Mouse (Mus musculus) forebrain, embryonic 10.5 days (tissue): ENCODE measurements around the gene Chchd2. TPM values are rescaled to one million over a fixed set of nuclear protein-coding genes. Genes with fewer than 3 reads are reported as not detected.
A peak's percentile ranks its signal among the peaks of the same experiment; 100 is the strongest.
"Not testable (repeated sequence)": the region's sequence is repeated elsewhere in the genome, so short reads cannot be mapped to it uniquely, and the experiment has no call there.

Source experiments
- DNase-seq: peaks from one replicate; pipeline ENCODE4 v3.0.0-alpha.2; 2017; ENCODE audit warnings: low spot score; ENCODE audit errors: extremely low spot score
- H3K27ac ChIP-seq: fragments of 300-500 bp; sonication (generic); 2 replicates; pipeline ENCODE4 v1.5.1; 2016; ENCODE audit warnings: mild to moderate bottlenecking
- H3K27me3 ChIP-seq: fragments of 300-500 bp; sonication (generic); 2 replicates; pipeline ENCODE4 v1.6.1; 2016; ENCODE audit warnings: mild to moderate bottlenecking; ENCODE audit not compliant: poor library complexity, severe bottlenecking
- H3K36me3 ChIP-seq: fragments of 300-500 bp; sonication (generic); replicated peaks from 2 replicates; pipeline ENCODE4 v1.6.1; 2016; ENCODE audit warnings: mild to moderate bottlenecking, moderate library complexity
- H3K4me1 ChIP-seq: fragments of 300-500 bp; sonication (generic); 2 replicates; pipeline ENCODE4 v1.6.1; 2016
- H3K4me3 ChIP-seq: fragments of 300-500 bp; sonication (generic); 2 replicates; pipeline ENCODE4 v1.5.1; 2016; ENCODE audit warnings: mild to moderate bottlenecking, moderate library complexity
- H3K9me3 ChIP-seq: fragments of 300-500 bp; sonication (generic); 2 replicates; pipeline ENCODE4 v1.6.1; 2016; ENCODE audit warnings: mild to moderate bottlenecking, moderate library complexity
- WGBS: fragments of 180-500 bp; shearing (Covaris S2); methylation state at CpG from one replicate; pipeline ENCODE4 v1.1.7; 2016; 5-methylcytosine and 5-hydroxymethylcytosine counted together
- polyA plus RNA-seq: library from polyadenylated mRNA; unstranded; fragments of >200 nt; fragmentation: Nextera tagmentation; extraction: Ambion mirVana; gene quantifications from 2 replicates; pipeline ENCODE4 v1.2.1, GENCODE M21; 2016

Chchd2 gene
- polyA plus RNA-seq, 1 experiment from 2014 or later, result 1,073 TPM

DNA sequence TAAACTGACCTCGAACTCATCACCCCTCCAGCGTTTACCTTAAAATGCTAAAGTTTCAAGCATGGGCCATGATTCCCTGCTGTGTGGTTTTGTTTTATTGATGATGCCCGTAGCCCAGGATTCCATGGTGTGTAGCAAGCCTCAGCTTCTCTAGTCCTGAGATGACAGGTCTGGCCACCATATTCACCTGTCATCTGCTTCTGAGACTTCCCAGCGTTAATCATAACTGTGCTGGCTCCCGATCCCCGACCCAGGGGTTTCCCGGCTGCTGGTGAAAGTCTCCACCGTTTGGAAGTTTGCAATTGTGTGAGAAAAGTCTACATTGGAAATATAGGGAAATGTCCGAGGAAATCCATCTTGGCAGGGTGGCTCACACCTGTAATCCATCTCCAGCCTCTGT is 21.9 kb upstream of the Chchd2 start:
- Histone ChIP-seq H3K36me3 (no peaks in the 10 kb centered on the region), H3K27ac (peak overlapping the region; percentile 93; the same call in 1 of the 2 replicates), H3K4me3 (peak overlapping the region; percentile 79), H3K9me3 (no peaks in the 10 kb centered on the region), H3K4me1 (peaks cover 12% of the 10 kb centered on the region), H3K27me3 (peaks cover 12% of the 10 kb centered on the region)
- WGBS, result 76% methylated on average over 9 of the region's 9 CpGs
- DNase-seq, result no peak

DNA sequence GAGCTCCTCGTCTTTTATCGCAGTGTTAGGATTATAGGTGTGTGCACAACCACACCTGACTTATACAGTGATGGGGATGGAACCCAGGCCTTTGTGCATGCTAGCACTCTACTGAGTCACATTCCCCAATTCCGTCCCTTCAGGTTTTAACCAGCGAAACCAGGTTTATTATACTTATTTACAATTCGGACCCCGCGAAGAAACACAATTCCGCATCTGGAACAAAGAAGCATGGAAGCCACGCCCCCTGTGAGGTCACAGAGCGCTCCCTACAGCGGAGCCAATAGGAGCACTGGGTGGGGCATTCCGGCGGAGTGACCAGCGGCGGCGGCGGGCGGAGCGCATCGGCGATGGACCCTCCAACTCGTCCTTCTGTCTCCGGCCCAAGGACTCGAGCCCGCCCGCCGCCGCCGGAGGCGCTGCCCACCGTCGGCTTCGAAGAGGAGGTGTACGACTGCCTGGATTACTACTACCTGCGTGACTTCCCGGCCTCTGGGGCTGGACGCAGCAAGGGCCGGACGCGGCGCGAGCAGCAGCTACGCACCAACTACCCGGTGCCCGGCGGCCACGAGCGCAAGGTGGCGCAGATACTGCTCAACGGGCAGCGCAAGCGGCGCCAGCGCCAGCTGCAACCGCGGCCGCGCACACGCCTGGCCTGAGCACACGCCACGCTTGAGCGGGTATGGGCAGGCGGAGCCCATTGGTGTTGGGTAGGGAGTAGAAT is 21.1 kb upstream of the Chchd2 start, which contains the start of gene Nupr1l:
TSS of gene Nupr1l (plus strand) at position 299 of the 724 bp plus-strand sequence.
- H3K36me3 ChIP-seq, result no peaks in the 10 kb centered on the region
- peak within 1 kb of the TSS; percentile 93 for H3K27ac ChIP-seq
- H3K27me3 ChIP-seq, result peaks cover 12% of the 10 kb centered on the region
- no peaks in the 10 kb centered on the region for H3K9me3 ChIP-seq
- WGBS, result under 1% methylated on average over 63 of the region's 63 CpGs
- DNase-seq, result peak; percentile 96
- H3K4me3 ChIP-seq, result peak within 1 kb of the TSS; percentile 79
- H3K4me1 ChIP-seq, result peaks cover 12% of the 10 kb centered on the region

DNA sequence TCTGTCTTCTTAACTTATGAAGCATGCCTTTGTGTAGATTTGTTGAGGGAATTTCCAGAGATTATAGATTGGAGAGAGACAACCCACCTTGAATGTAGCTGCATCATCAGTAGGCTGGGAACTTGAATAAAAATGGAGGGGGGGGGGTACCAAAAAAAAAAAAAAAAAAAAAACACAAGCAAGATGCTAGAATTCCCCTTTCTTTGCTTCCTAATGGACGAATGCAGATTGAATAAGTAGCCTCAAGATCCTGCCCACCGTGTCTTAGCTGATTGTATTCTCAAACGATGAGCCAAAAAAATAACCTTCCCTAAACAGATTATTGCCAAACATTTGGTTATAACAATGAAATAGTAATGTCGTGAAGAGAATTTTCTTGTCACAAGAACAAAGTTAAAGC is 20.5 kb upstream of the Chchd2 start:
- H3K4me1 ChIP-seq, result peaks cover 12% of the 10 kb centered on the region
- WGBS, result 27% methylated on average over 4 of the region's 4 CpGs
- H3K27ac ChIP-seq, result peak overlapping the region; percentile 93
- DNase-seq, result no peak
- peaks cover 12% of the 10 kb centered on the region for H3K27me3 ChIP-seq
- peak overlapping the region; percentile 79 for H3K4me3 ChIP-seq
- no peaks in the 10 kb centered on the region; the same call in 1 of the 2 replicates for H3K36me3 ChIP-seq
- no peaks in the 10 kb centered on the region for H3K9me3 ChIP-seq

DNA sequence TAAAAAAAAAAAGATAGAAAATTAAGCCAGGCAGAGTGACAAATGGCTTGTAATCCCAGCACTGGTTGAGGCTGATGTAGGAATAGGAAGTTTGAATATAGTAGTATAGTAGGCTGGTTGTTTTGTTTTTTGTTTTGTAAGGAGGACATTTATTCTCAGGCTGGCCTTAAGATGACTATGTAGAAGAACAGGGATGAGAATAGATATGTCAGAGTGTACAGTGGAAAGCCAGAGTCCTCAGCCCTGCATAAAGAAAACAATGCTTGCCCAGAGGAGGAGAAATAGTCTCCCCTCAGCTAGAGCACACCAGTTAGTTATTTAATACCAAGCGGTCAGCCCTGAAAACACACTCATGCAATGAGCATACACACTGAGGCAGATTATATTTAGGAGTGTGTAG is 11.2 kb upstream of the Chchd2 start, which contains the start of gene Phkg1:
TSS of gene Phkg1 (minus strand) at position 101 of the 400 bp plus-strand sequence.
- DNase-seq, result no peak
- 100% methylated on average over 1 of the region's 1 CpGs for WGBS
- H3K4me3 ChIP-seq, result no peak within 1 kb of the TSS
- no peaks in the 10 kb centered on the region for H3K27me3 ChIP-seq
- H3K36me3 ChIP-seq, result peaks cover 7% of the 10 kb centered on the region
- H3K27ac ChIP-seq, result no peak within 1 kb of the TSS
- peaks cover 16% of the 10 kb centered on the region for H3K4me1 ChIP-seq
- H3K9me3 ChIP-seq, result no peaks in the 10 kb centered on the region

DNA sequence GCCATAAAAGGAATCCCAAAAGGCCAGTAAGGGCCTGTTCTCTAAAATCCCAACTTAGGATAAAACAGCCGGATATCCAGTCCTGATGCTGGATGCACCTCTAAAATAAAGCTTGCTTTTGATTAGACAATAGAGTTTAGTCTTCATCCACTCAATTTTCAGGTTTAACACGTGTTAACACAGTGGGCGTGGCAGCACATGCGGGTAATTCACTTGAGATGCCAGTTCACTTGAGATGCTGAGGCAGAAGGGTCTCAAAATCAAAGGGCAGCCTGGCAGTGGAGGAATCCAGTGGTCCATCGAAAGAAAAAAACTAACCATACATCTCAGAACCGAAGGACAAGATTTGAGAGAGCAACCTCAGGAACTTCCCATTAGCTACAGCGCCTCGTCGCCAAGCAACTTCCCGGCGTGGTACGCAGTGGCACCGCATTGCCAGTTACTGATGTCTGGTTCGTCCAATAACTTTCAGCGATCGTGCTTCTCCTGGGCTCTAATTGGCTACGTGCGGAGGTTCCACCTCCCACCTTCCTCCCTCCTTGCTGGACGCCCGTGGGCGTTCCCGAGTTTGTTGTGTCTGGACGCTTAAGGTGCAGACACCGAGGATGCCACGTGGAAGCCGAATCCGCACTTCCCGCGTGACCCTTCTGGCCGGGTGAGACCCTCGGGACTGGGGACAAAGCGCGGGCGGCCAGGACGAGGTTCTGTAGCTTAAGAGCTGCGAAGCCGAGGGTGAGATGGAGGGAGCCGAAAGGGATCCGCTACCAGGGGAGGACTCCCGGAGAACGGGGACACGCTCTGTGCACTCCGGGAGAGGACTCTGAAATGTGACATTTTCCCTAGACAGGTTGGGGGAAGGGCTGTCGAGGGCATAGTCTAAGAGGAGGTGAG is 8.2 kb upstream of the Chchd2 start, which contains the start of gene Zbed5:
TSS of gene Zbed5 (plus strand) at position 526 of the 891 bp plus-strand sequence.
- no peaks in the 10 kb centered on the region for H3K36me3 ChIP-seq
- WGBS, result 2% methylated on average over 44 of the region's 44 CpGs
- H3K27me3 ChIP-seq, result no peaks in the 10 kb centered on the region
- H3K9me3 ChIP-seq, result no peaks in the 10 kb centered on the region
- peak within 1 kb of the TSS; percentile 73 for H3K4me3 ChIP-seq
- H3K27ac ChIP-seq, result peak within 1 kb of the TSS; percentile 76
- peaks cover 16% of the 10 kb centered on the region for H3K4me1 ChIP-seq
- DNase-seq, result peak; percentile 90

DNA sequence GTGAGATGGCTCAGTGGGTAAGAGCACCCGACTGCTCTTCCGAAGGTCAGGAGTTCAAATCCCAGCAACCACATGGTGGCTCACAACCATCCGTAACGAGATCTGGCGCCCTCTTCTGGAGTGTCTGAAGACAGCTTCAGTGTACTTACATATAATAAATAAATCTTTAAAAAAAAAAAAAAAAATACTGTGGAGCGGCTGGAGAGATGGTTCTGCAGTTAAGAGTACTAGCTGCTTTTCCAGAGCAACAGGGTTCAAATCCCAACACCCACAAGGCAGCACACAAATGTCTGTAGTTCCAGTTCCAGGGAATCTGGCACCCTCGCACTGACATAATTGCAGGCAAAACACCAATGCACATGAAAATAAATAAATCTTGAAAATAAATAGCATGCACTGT is 3.1 kb upstream of the Chchd2 start:
- WGBS, result 77% methylated on average over 7 of the region's 7 CpGs
- H3K36me3 ChIP-seq, H3K9me3 ChIP-seq, H3K27me3 ChIP-seq, H3K27ac ChIP-seq, H3K4me3 ChIP-seq, DNase-seq: not testable (repeated sequence)
- peaks cover 20% of the 10 kb centered on the region for H3K4me1 ChIP-seq

DNA sequence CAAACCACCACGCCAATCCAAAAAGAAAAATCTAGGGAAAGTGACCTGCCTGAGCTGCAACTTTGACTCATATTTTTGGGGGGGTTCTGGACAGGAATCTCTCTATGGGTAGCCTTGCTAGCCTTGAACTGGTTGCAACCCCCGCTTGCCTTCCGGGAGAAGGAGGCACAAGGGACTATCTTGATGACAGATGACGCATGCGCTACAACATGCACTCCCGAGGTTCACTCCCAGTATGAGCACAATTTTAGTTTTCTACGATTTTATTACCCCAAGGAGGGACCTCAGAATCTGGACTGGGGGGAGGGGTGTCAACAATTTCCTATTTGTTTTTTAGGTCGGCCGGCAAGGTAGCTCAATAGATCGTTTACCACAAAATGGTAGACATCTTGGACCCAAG is 999 bp downstream of the Chchd2 start:
- Histone ChIP-seq H3K4me3 (peak overlapping the region; percentile 92), H3K36me3 (peaks cover 41% of the 10 kb centered on the region), H3K9me3 (no peaks in the 10 kb centered on the region), H3K27ac (peak overlapping the region; percentile 95), H3K4me1 (peaks cover 18% of the 10 kb centered on the region), H3K27me3 (no peaks in the 10 kb centered on the region)
- DNase-seq, result no peak
- 56% methylated on average over 10 of the region's 10 CpGs for WGBS

DNA sequence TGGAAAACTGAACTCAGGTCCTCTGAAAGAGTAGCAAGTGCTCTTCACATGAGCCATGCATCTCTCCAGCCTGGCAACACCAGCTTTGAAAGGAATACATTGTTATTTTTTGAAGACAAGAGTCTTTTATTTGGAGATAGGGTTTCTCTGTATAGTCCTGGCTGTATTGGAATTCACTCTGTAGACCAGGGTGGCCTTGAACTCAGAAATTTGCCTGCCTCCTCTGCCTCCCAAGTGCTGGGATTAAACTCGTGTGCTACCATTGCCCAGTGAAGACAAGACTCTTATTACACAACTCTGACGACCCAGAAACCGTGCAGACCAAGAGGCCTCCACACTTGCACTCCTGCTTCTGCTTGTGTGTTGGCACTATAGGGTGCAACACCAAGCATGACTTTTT is 7.4 kb downstream of the Chchd2 start:
- DNase-seq, result no peak
- Histone ChIP-seq H3K27ac (no peak overlapping the region), H3K9me3 (no peaks in the 10 kb centered on the region), H3K4me1 (no peaks in the 10 kb centered on the region), H3K4me3 (no peak overlapping the region), H3K36me3 (peaks cover 50% of the 10 kb centered on the region), H3K27me3 (no peaks in the 10 kb centered on the region)
- 81% methylated on average over 3 of the region's 3 CpGs for WGBS

DNA sequence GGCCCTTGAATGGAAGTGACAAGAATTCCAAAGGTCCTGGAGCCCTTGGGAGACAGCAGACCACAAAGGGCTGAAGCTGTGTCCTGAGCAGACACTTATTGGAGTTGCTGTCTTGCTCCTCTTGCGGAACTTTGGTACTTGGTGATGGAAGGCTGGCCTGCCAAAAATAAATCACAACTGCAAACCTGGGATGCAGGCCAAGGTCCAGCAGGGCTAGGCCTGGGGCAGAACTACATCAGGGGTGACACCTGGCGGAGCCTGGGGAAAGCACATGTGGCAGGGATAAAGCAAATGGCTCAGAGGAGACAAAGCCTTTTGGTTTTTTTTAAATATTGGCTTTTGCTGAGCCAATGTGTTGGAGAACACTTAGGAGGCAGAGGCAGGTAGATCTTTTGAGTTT is 8.3 kb downstream of the Chchd2 start:
- H3K4me1 ChIP-seq, result no peaks in the 10 kb centered on the region
- H3K27ac ChIP-seq, result no peak overlapping the region
- peaks cover 41% of the 10 kb centered on the region for H3K36me3 ChIP-seq
- H3K27me3 ChIP-seq, result no peaks in the 10 kb centered on the region
- no peak overlapping the region for H3K4me3 ChIP-seq
- 64% methylated on average over 2 of the region's 2 CpGs for WGBS
- DNase-seq, result no peak
- no peaks in the 10 kb centered on the region for H3K9me3 ChIP-seq

DNA sequence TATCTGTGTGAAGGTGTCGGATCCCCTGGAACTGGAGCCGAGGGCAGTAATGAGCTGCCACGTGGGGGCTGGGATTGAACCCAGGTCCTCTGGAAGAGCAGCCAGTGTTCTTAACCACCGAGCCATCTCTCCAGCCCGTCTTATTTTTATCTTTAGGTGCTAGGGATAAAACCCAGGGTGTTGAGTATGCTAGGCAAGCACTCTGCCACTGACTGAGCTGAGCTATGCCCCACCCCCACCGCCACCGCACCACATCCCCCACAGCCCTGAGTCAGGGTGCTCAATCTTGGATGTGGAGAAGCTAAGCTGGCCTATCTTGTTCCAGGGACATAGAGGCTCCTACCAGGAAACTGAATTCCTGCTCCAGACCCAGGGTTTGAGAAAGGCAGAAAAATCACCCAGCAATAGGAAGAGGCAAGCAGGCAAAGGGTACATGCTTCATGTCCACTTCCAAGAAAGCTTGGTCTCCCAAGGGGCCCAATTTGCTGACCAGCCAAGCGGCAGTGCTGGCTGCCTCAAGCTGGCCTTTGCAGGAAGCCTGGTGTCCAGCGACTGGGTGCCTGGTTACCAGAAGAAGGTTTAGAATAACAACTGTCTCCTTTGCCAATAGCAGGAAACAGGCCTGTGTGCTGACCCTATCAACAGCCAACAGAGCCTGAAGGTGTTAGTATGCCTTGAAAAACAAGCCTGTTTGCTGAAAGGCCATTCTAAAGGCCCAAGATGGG is 9.4 kb downstream of the Chchd2 start:
- Histone ChIP-seq H3K9me3 (no peaks in the 10 kb centered on the region), H3K4me3 (no peak overlapping the region), H3K4me1 (no peaks in the 10 kb centered on the region), H3K27me3 (no peaks in the 10 kb centered on the region), H3K27ac (no peak overlapping the region), H3K36me3 (peaks cover 33% of the 10 kb centered on the region)
- 76% methylated on average over 9 of the region's 9 CpGs for WGBS
- no peak for DNase-seq

DNA sequence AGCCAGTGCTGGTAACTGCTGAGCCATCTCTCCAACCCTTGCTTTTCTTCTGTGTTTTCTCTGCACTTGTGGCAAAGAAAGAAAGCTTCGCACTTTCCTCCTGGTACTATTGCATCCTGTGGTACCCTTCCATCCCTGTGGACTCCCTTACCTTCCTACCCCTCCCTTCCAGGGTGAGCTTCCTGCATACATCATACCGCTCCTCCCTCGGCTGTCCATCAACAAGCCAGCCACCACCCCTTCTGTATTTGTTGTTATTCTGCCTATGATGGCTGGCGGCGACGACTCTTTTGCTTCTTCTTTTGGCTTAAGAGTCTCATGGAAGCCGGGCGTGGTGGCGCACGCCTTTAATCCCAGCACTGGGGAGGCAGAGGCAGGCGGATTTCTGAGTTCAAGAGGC is 12.2 kb downstream of the Chchd2 start:
- Histone ChIP-seq H3K4me3 (no peak overlapping the region), H3K9me3 (no peaks in the 10 kb centered on the region), H3K27me3 (no peaks in the 10 kb centered on the region), H3K36me3 (peaks cover 6% of the 10 kb centered on the region), H3K4me1 (no peaks in the 10 kb centered on the region), H3K27ac (no peak overlapping the region)
- WGBS, result 75% methylated on average over 11 of the region's 11 CpGs
- DNase-seq, result no peak

DNA sequence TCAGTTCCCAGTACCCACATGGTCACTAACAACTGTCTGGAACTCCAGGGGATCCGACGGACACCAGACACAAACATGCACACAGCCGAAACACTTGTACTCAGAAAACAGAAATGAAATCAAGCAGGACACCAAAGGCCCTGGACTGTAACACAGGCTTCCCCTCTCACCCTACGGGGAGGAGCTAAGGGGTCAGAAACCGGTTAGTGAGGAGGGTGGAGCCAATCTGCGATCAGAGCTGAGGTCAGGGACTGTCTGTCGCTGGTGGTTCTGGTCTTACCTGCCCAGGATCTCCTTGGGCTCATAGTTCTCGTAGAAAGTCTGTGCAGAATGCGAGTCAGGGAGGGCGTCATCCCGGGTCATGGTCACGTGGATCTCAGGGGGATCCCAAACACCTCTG is 13.3 kb downstream of the Chchd2 start:
- WGBS, result 89% methylated on average over 12 of the region's 12 CpGs
- H3K27me3 ChIP-seq, result no peaks in the 10 kb centered on the region
- H3K4me1 ChIP-seq, result no peaks in the 10 kb centered on the region
- no peak overlapping the region for H3K4me3 ChIP-seq
- no peak for DNase-seq
- no peaks in the 10 kb centered on the region for H3K9me3 ChIP-seq
- no peaks in the 10 kb centered on the region for H3K36me3 ChIP-seq
- H3K27ac ChIP-seq, result no peak overlapping the region
